Comparison of ENCODE assay signal across 33 mouse cellular contexts in genomic region chr1:38347346-38347745, GRCm38 (mm10).
"Had no signal": no experiment of that assay in that cellular context is flagged by ENCODE, and none has a peak within 500 bp of the region (broad histone marks: within the 10 kb centered on the region; RNA-seq: fewer than 3 reads in every experiment).

No protein-coding gene starts in this region.

- H3K9me3 ChIP-seq: heart, embryonic 13.5 days; heart, embryonic 15.5 days; hindbrain, embryonic 12.5 days; hindbrain, embryonic 13.5 days; hindbrain, embryonic 15.5 days; kidney, embryonic 15.5 days had no signal

- ATAC-seq: hindbrain, embryonic 16.5 days; hindbrain, postnatal 0 days; inflammation-experienced regulatory T-cells, adult 6 months; intestine, embryonic 16.5 days; intestine, postnatal 0 days had no signal

- H3K36me3 ChIP-seq: heart, embryonic 12.5 days; heart, embryonic 13.5 days; heart, embryonic 15.5 days; hindbrain, embryonic 12.5 days; hindbrain, embryonic 13.5 days; hindbrain, embryonic 15.5 days; kidney, embryonic 15.5 days had no signal

- H3K9ac ChIP-seq: heart, embryonic 12.5 days; heart, embryonic 13.5 days; heart, embryonic 15.5 days; hindbrain, embryonic 12.5 days; hindbrain, embryonic 13.5 days; hindbrain, embryonic 14.5 days; hindbrain, embryonic 15.5 days; kidney, embryonic 15.5 days had no signal

- DNase-seq: heart, postnatal 10 days; heart, postnatal 14 days; heart, postnatal 36 days; kidney, adult 11 months; kidney, adult 18-20 months; kidney, adult 2 months; kidney, adult 8-10 months; kidney, adult 9 months; kidney, postnatal 10 days; kidney, postnatal 14 days; kidney, postnatal 25 days; kidney, postnatal 36 days; kidney, postnatal 4 days; layer of hippocampus, adult 9-11 months; layer of hippocampus, postnatal 36 days had no signal

- H3K4me1 ChIP-seq: heart, embryonic 15.5 days; hindbrain, embryonic 12.5 days; hindbrain, embryonic 15.5 days; kidney, embryonic 15.5 days had no signal

- H3K4me2 ChIP-seq: heart, embryonic 11.5 days; heart, embryonic 12.5 days; heart, embryonic 13.5 days; heart, embryonic 15.5 days; hindbrain, embryonic 12.5 days; hindbrain, embryonic 13.5 days; hindbrain, embryonic 14.5 days; hindbrain, embryonic 15.5 days; kidney, embryonic 15.5 days had no signal

- H3K27me3 ChIP-seq: heart, embryonic 12.5 days; heart, embryonic 13.5 days; heart, embryonic 15.5 days; hindbrain, embryonic 12.5 days; hindbrain, embryonic 13.5 days; hindbrain, embryonic 15.5 days; kidney, embryonic 15.5 days had no signal

- H3K4me3 ChIP-seq: heart, embryonic 12.5 days; heart, embryonic 13.5 days; heart, embryonic 15.5 days; hindbrain, embryonic 10.5 days; hindbrain, embryonic 12.5 days; hindbrain, embryonic 13.5 days; hindbrain, embryonic 15.5 days; kidney, embryonic 15.5 days; layer of hippocampus, adult 2 months; left cerebral cortex, adult 2 months had no signal

- H3K27ac ChIP-seq: heart, embryonic 13.5 days; heart, embryonic 15.5 days; hindbrain, embryonic 10.5 days; hindbrain, embryonic 12.5 days; hindbrain, embryonic 13.5 days; hindbrain, embryonic 14.5 days; hindbrain, embryonic 15.5 days; hindbrain, postnatal 0 days; kidney, embryonic 15.5 days; kidney, postnatal 0 days; layer of hippocampus, adult 2 months; left cerebral cortex, adult 2 months had no signal
